Mouse (Mus musculus) limb, embryonic 14.5 days (tissue): ENCODE results near the gene Tgfbi. TPM values are rescaled to one million over a fixed set of nuclear protein-coding genes. Genes with fewer than 3 reads are reported as not detected.

Experiments used
- ATAC-seq: fragments of 200-750 bp; cut with Nextera tagmentation; 2 replicates; pipeline ENCODE4 v1.8.0; 2017; ENCODE audit warnings: low read depth, moderate number of reproducible peaks, moderate TSS enrichment; ENCODE audit not compliant: low FRiP score
- DNase-seq: peaks from one replicate; pipeline ENCODE4 v3.0.0-alpha.2; 2015; ENCODE audit warnings: low spot score
- H3K27ac ChIP-seq: fragments of 300-500 bp; sonication (generic); replicated peaks from 2 replicates; pipeline ENCODE4 v1.5.1; 2014; ENCODE audit warnings: low read depth, mild to moderate bottlenecking, low read length, moderate library complexity, mixed read lengths
- H3K27me3 ChIP-seq: fragments of 300-500 bp; sonication (generic); 2 replicates; pipeline ENCODE4 v1.6.1; 2014; ENCODE audit warnings: low read length, mixed read lengths; ENCODE audit not compliant: control insufficient read depth, insufficient read depth
- H3K36me3 ChIP-seq: fragments of 300-500 bp; sonication (generic); 2 replicates; pipeline ENCODE4 v1.6.1; 2014; ENCODE audit warnings: mild to moderate bottlenecking, low read length, moderate library complexity, mixed read lengths; ENCODE audit not compliant: control insufficient read depth, insufficient read depth
- H3K4me1 ChIP-seq: fragments of 300-500 bp; sonication (generic); 2 replicates; pipeline ENCODE4 v1.6.1; 2014; ENCODE audit warnings: antibody characterized with exemption, low read length, mixed read lengths; ENCODE audit not compliant: control insufficient read depth, insufficient read depth
- H3K4me2 ChIP-seq: fragments of 300-500 bp; sonication (generic); replicated peaks from 2 replicates; pipeline ENCODE4 v1.6.1; 2014; ENCODE audit warnings: low read depth, mild to moderate bottlenecking, low read length, moderate library complexity; ENCODE audit not compliant: severe bottlenecking
- H3K4me3 ChIP-seq: fragments of 300-500 bp; sonication (generic); replicated peaks from 2 replicates; pipeline ENCODE4 v1.5.1; 2014; ENCODE audit warnings: low read length
- H3K9ac ChIP-seq: fragments of 300-500 bp; sonication (generic); 2 replicates; pipeline ENCODE4 v1.6.1; 2014; ENCODE audit warnings: mild to moderate bottlenecking, low read depth, low read length, moderate library complexity; ENCODE audit not compliant: severe bottlenecking
- H3K9me3 ChIP-seq: fragments of 300-500 bp; sonication (generic); 2 replicates; pipeline ENCODE4 v1.6.1; 2016; ENCODE audit warnings: low read length; ENCODE audit not compliant: control insufficient read depth
- POLR2A ChIP-seq: fragments of 200-500 bp; IDR thresholded peaks from 2 replicates; pipeline ENCODE4 v1.8.0; 2012; ENCODE audit warnings: inconsistent platforms, mild to moderate bottlenecking, moderate library complexity, borderline replicate concordance; ENCODE audit not compliant: insufficient read depth, insufficient read length; ENCODE audit errors: extremely low read depth
- WGBS: fragments of 180-500 bp; shearing (Covaris S2); extraction: QIAGEN DNeasy Blood & Tissue Kit; methylation state at CpG from one replicate; pipeline ENCODE4 v1.1.7; 2014; 5-methylcytosine and 5-hydroxymethylcytosine counted together
- polyA plus RNA-seq, 2 experiments: library from polyadenylated mRNA; depleted of rRNA in 1 of 2; stranded (reverse) in 1 of 2; unstranded in 1 of 2; fragments of >200 nt; fragmentation: Nextera tagmentation in 1 of 2; extraction: Ambion mirVana in 1 of 2; gene quantifications; 2 replicates each; pipeline versions ENCODE4 v1.2.1 to v1.2.3; 2012 to 2014

Tgfbi gene
- polyA plus RNA-seq, 2 experiments, result 99.3 to 146 TPM

DNA sequence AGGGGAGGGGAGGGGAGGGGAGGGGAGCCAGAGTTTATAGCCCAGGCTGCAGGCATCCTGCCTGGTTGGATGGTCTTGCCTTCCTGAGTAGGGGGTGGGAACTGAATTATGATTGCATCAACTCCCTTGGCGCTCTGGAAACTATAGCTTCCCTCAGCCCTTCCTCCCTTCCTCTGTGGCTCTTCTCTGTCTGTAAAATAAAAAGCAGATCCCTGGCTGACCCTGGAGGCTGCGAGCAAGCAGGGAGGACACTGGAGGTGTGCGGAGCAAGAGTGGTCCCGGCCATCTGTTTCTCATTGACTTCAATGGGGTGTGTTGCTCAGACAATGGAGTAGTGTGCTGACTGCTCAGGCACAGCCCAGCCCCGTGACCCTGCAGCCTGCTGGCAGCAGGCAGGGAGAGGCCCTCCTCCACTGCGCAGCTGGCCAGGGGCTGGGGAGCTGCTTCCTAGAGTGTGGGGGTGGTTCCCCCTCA is 27.3 kb upstream of the Tgfbi start:
- peak; percentile 95 for ATAC-seq
- Histone ChIP-seq H3K9me3 (no peaks in the 10 kb centered on the region), H3K36me3 (no peaks in the 10 kb centered on the region), H3K27ac (peak overlapping the region; percentile 94), H3K4me3 (no peak overlapping the region), H3K4me1 (peaks cover 33% of the 10 kb centered on the region), H3K9ac (peak overlapping the region; percentile 12; the same call in 1 of the 2 replicates), H3K4me2 (peak overlapping the region; percentile 31; the same call in 1 of the 2 replicates), H3K27me3 (no peaks in the 10 kb centered on the region)
- peak; percentile 96 for DNase-seq
- TF ChIP-seq POLR2A, result peak; percentile 36; the same call in 1 of the 2 replicates
- WGBS, result 1% methylated on average over 6 of the region's 6 CpGs

DNA sequence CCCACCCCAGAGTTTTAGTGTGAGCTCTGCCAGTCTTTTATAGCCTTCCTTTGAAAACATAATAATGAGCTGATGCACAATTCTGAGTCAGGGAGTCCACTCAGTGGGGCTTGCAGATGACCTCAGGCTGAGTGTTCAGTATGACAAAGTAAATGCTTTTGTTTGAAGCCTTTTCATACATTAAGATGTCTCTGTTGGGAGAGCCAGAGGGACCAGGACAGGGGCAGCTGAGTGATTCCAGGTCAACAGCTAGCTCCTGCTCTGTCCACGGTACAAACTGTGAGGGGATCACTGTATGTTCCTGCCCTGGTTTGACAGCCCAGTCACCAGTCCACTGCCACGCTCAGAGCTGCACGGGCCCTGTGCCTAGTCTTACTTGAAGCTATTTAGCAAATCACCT is 26.6 kb upstream of the Tgfbi start:
- Histone ChIP-seq H3K4me2 (0 out of 2 replicates have a peak overlapping the region, but pooled peaks have one; percentile 6), H3K4me1 (peaks cover 33% of the 10 kb centered on the region), H3K36me3 (no peaks in the 10 kb centered on the region), H3K4me3 (no peak overlapping the region), H3K9me3 (no peaks in the 10 kb centered on the region), H3K27me3 (no peaks in the 10 kb centered on the region), H3K27ac (peak overlapping the region; percentile 75), H3K9ac (no peak overlapping the region)
- no peak for DNase-seq
- WGBS, result 21% methylated on average over 3 of the region's 3 CpGs
- ATAC-seq, result peak; percentile 7; the same call in 1 of the 2 replicates
- no peak for TF ChIP-seq POLR2A

DNA sequence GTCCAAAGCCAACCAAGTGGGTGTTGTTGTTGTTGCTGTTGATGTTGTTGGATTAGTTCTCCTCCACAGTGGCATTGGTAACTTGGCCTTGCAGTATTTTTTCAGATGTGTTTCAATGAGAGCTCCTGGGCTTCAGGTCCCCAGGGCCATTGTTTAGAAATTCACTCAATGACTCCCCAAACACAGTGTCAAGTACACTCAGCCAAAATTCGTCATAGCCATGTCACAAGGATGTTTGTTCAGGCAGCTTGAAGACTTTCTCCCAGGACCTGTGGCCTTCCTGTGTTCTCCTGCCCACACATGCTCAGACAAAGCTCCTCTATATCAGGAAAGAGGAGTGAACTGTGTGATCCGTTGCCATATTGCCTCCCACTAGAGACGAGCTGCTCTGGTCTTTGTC is 23.3 kb upstream of the Tgfbi start:
- H3K9me3 ChIP-seq, result no peaks in the 10 kb centered on the region
- no peak overlapping the region for H3K27ac ChIP-seq
- ATAC-seq (no peak), DNase-seq (no peak)
- H3K4me1 ChIP-seq, result peaks cover 27% of the 10 kb centered on the region
- no peak overlapping the region for H3K9ac ChIP-seq
- no peaks in the 10 kb centered on the region for H3K36me3 ChIP-seq
- H3K27me3 ChIP-seq, result no peaks in the 10 kb centered on the region
- H3K4me3 ChIP-seq, result no peak overlapping the region
- no peak for TF ChIP-seq POLR2A
- WGBS, result 89% methylated on average over 3 of the region's 3 CpGs
- no peak overlapping the region for H3K4me2 ChIP-seq

DNA sequence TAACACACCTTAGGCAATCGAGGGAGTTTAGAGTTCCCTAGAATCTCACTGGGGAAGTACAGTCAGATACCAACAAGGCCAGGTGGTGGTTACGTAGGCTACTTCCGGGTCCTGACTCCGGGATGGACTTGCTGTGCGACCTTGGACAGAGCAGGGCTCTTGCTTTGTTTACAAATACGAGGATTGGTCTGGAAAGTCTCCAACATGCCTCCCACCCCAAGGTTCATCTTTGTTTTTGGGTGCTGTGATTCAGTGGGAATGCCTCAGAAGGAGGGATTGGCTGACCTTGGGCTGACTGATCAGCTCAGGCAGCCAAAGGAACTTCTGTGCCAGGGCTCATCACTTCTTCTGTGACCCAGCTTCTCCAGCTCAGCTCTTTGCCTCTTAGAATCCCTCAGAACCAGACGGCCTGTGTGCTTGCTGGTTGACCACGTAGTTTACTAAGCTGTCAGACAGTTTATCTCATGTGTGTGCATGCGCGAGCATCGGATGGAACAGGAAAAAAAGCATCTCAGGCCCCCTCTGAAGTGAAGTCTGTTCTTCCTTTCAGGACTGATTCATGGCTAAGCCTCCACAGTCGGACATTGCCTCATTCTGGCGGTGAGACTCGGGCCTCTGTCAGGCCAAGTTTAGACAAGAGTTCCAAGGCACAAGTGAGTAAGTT is 20.7 kb upstream of the Tgfbi start:
- no peak for DNase-seq
- no peak overlapping the region for H3K9ac ChIP-seq
- no peak overlapping the region for H3K4me2 ChIP-seq
- TF ChIP-seq POLR2A, result no peak
- no peak overlapping the region for H3K4me3 ChIP-seq
- ATAC-seq, result no peak
- no peaks in the 10 kb centered on the region for H3K27me3 ChIP-seq
- peaks cover 7% of the 10 kb centered on the region; the same call in 1 of the 2 replicates for H3K4me1 ChIP-seq
- no peaks in the 10 kb centered on the region for H3K9me3 ChIP-seq
- H3K27ac ChIP-seq, result no peak overlapping the region
- no peaks in the 10 kb centered on the region for H3K36me3 ChIP-seq
- 84% methylated on average over 14 of the region's 14 CpGs for WGBS

DNA sequence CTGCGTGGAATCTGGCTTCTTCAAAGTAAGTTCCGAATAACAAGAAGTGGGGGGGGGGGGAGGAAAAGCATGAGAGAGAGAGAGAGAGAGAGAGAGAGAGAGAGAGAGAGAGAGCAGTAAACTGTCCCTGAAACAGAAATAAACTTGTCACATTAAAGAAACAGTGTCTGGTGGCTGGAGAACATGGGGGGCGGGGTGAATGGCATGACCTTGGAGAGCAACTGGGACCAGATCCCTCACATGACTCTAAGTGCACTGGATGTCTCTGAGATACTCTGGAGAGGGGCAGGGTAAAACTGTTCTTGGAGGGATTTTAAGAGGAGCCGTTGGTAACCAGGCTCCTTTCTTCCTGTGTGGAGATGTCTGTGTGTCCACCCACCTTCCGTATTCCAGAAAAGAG is 19.1 kb upstream of the Tgfbi start:
- no peak for ATAC-seq
- Histone ChIP-seq H3K9ac (no peak overlapping the region), H3K27me3 (no peaks in the 10 kb centered on the region), H3K4me2 (no peak overlapping the region), H3K36me3 (no peaks in the 10 kb centered on the region), H3K4me3 (no peak overlapping the region), H3K27ac (no peak overlapping the region), H3K4me1 (peaks cover 13% of the 10 kb centered on the region), H3K9me3 (no peaks in the 10 kb centered on the region)
- TF ChIP-seq POLR2A, result no peak
- no peak for DNase-seq
- WGBS, result 69% methylated on average over 5 of the region's 5 CpGs
